Comparison of ENCODE assay signal across 22 mouse cellular contexts in genomic region chr11:22650771-22651170, GRCm38 (mm10).
"Had no signal": no experiment of that assay in that cellular context is flagged by ENCODE, and none has a peak within 500 bp of the region (broad histone marks: within the 10 kb centered on the region; RNA-seq: fewer than 3 reads in every experiment).

No protein-coding gene starts in this region.

- H3K4me3 ChIP-seq: gastrocnemius, adult 2 months; heart, embryonic 12.5 days; hindbrain, embryonic 10.5 days; hindbrain, embryonic 12.5 days; intestine, embryonic 15.5 days; layer of hippocampus, adult 2 months; left cerebral cortex, adult 2 months; limb, embryonic 13.5 days; limb, embryonic 15.5 days; liver, embryonic 12.5 days had no signal

- H3K36me3 ChIP-seq: heart, embryonic 12.5 days; hindbrain, embryonic 10.5 days; hindbrain, embryonic 12.5 days; intestine, embryonic 15.5 days; limb, embryonic 13.5 days; limb, embryonic 15.5 days; liver, embryonic 12.5 days had no signal

- ATAC-seq: inflammation-experienced regulatory T-cells, adult 6 months; intestine, embryonic 15.5 days; intestine, postnatal 0 days; liver, embryonic 12.5 days had no signal

- H3K27me3 ChIP-seq: heart, embryonic 12.5 days; hindbrain, embryonic 12.5 days; intestine, embryonic 15.5 days; limb, embryonic 13.5 days; limb, embryonic 15.5 days; liver, embryonic 12.5 days had no signal

- DNase-seq: gastrocnemius, adult 2 months; gastrocnemius, postnatal 10 days; gastrocnemius, postnatal 25 days; heart, postnatal 10 days; heart, postnatal 4 days; kidney, adult 18-20 months; kidney, adult 8-10 months; kidney, postnatal 10 days; kidney, postnatal 25 days; kidney, postnatal 4 days; left cerebral cortex, postnatal 4 days had no signal

- H3K9me3 ChIP-seq: heart, embryonic 12.5 days; hindbrain, embryonic 10.5 days; hindbrain, embryonic 12.5 days; intestine, embryonic 15.5 days; limb, embryonic 13.5 days; limb, embryonic 15.5 days; liver, embryonic 12.5 days had no signal

- H3K4me1 ChIP-seq: hindbrain, embryonic 12.5 days; intestine, embryonic 15.5 days had no signal
